Mouse (Mus musculus) right cerebral cortex, adult 2 months (tissue): ENCODE results near the gene Ppef2.

Source experiments
- DNase-seq, 2 experiments: peaks; one replicate each; pipeline ENCODE4 v3.0.0; 2021 to 2022; ENCODE audit warnings: low spot score in 2 of 2

Ppef2 gene

GRCm38 (mm10) chr5:92196895-92197811 lies 58.9 kb downstream of the Ppef2 start:
- DNase-seq, result no peak

- DNase-seq, result peak; percentile 38 to 39
Measured at GRCm38 (mm10) chr5:92195716-92196115, 60.4 kb downstream of the Ppef2 start.

GRCm38 (mm10) chr5:92188881-92189483 lies 67.1 kb downstream of the Ppef2 start:
- DNase-seq, result no peak

- no peak for DNase-seq
Measured at GRCm38 (mm10) chr5:92183071-92183830, 72.8 kb downstream of the Ppef2 start.
